Mouse (Mus musculus) neural tube, embryonic 10.5 days (tissue): Measurements from ENCODE around the gene Mlh3.

Experiments used
- DNase-seq: peaks from one replicate; pipeline ENCODE4 v3.0.0-alpha.2; 2017; ENCODE audit warnings: low spot score; ENCODE audit errors: extremely low spot score

The Mlh3 gene

GRCm38 (mm10) chr12:85192461-85193108 lies 77.8 kb downstream of the Mlh3 start:
- DNase-seq: no peak

GRCm38 (mm10) chr12:85190290-85190689 lies 80.1 kb downstream of the Mlh3 start:
- DNase-seq: no peak

DNA sequence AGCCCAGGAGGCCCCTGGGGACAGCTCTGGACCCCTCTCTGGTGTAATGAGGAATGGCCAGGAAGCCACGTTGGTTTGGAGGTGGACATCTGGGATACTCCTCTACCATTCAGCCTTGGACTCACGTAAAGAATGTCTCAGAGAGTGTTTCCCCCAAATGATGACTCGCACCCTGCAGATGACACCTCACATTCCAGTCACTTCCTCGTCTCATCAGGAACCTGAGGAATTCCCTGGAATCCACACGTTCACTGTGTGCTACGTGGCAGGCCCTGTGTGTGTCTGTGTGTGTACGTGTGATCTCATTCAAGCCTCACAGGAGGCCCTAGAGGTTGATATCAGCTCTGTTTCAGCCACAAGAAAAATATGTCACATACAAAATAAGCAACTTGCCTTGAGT lies 84.0 kb downstream of the Mlh3 start:
- DNase-seq: no peak

DNA sequence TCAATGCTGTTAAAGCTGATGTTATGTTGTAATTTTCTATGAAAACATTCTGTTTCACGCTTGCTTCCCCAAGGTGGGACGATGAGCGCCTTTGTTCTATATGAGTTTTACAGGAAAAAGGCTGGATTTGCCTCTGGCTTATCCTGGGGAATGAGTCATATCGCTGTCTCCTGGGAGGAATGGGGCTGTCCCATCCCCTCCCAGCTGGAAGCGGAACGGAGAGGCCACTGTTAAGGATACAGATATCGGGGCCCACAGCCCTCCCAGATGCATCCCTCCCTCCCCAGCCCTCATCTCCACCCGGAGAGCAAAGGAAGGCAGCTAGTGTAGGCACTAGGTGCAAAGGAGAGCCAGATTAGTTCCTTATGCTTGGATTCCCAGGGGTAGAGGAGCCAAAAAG lies 84.6 kb downstream of the Mlh3 start:
- no peak for DNase-seq
